Mouse (Mus musculus) retina, adult 2 months (tissue): ENCODE data around the gene Manba.
"Not testable (repeated sequence)": the region's sequence is repeated elsewhere in the genome, so short reads cannot be mapped to it uniquely, and the experiment has no call there.

Source experiments
- DNase-seq: peaks from one replicate; pipeline ENCODE4 v3.0.0-alpha.2; 2012; ENCODE audit warnings: low read depth, low spot score

Manba gene

GRCm38 (mm10) chr3:135485128-135485899 is at the start of gene Manba:
Gene Manba, plus strand, starts transcription at chr3:135485611.
- DNase-seq: peak; percentile 20

GRCm38 (mm10) chr3:135436901-135437616 is 48.4 kb upstream of the Manba start:
- DNase-seq: no peak

GRCm38 (mm10) chr3:135437758-135438495 is 47.5 kb upstream of the Manba start, which contains the start of gene Ube2d3:
Gene Ube2d3, plus strand, starts transcription at chr3:135438149.
- peak; percentile 98 for DNase-seq

DNA sequence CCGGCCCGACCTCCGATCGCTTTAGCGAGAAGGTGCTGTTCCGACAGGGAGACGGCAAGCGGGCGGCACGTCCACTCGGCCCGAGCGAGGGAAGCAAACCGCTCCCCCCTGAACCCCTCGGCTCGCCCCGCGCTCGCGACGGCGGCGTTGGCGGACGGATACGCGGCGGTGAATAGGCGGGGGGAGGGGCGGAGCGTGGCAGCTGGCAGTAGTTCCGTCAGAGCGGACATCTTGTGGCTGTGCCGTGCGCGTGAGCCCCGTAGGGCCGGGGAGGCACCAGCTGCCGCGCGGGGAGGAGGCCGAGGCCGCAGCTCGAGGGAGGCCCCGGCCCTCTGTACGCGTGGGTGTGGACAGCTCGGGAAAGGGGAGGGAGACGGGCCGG is 46.9 kb upstream of the Manba start:
- peak; percentile 85 for DNase-seq

DNA sequence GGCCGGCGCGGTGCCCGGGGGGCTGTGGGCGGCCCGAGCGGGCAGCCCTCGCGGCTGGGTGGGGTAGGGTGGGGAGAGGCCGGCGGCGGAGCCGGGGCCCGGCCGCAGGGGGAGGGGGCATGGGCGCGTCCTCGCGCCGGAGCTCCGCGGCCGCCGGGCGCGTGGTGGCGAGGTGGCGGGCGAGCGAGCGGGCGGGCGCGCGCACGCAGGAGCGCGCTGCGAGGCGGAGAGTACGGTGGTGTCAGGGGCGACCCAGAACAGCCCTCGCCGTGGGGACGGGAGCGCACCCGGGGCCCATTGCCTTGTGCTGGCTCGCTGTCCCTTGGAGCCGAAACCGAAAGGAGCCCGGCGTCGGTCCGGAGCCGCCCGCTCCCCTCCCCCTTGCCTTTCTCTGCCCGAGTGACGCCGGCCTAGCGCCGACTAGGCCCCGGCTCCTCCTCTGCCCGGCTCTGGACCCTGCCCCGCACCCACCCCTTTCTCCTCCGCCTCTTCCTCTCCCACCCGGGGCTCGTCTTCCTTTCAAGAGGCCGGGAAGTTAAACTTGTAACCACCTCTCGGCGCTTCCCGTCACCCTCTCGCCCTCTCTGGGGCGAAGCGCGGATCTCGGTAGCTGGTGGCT is 46.4 kb upstream of the Manba start:
- DNase-seq: peak; percentile 29

DNA sequence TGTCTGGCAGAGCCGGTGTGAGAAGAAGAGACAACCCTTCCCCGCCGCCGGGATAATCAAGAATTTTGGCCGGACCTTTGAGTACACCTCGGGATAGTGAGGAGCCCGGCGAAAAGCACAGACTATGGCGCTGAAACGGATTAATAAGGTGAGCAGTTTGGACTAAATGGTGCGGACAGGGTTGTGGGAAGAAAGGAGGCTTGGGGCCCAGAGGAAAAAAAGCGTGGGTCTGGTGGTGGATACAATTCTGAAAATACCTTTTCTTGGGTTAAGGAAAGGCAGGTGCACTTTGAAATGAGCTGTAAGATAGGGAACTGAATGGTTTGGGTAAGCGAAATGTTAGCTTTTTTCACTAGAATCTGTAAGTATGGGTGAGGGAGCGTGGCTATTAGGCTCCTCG is 45.8 kb upstream of the Manba start:
- no peak for DNase-seq

DNA sequence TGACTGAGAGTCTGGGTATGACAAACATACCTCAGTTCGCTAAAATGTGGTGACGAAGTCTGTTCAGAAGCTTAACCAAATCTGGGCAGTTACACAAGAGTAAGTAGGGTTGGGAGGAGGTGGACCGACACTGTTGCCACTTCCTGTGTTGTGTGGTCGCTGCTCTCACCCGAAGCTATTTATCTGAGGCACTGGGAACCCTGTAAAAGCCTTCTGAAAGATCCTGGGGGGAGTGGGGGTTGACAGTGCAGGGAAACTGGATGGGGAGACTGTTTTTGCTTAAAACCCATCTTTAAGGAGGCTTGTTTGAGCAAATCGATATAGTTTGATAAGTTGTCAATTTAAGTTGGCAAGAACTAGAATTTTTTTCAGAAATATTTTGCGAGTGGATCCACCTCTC is 45.2 kb upstream of the Manba start:
- no peak for DNase-seq

GRCm38 (mm10) chr3:135440621-135441020 is 44.8 kb upstream of the Manba start:
- DNase-seq: no peak

- no peak for DNase-seq
Measured at GRCm38 (mm10) chr3:135444930-135445329, 40.5 kb upstream of the Manba start.

DNA sequence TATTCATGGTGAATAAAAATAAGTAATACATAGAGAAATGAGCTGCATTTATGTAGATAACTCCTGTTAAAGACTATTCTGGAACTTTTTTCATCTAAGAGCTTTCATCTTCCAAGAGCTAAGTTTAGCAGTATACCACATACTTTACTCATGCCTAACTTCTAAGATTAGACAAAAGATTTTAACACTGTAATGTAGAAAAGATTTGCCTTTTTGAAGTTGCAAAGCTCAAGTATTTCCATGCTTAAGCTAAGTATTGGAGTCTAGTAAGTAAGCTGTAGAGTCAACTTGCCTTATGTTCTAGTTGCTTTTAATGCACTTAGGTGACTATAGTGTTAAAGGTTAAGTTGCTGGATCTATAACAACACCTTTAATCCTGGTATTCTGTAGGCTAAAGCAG is 26.4 kb upstream of the Manba start:
- no peak for DNase-seq

GRCm38 (mm10) chr3:135468402-135468801 is 17.0 kb upstream of the Manba start:
- DNase-seq: no peak

GRCm38 (mm10) chr3:135469146-135469545 is 16.3 kb upstream of the Manba start:
- DNase-seq: no peak

DNA sequence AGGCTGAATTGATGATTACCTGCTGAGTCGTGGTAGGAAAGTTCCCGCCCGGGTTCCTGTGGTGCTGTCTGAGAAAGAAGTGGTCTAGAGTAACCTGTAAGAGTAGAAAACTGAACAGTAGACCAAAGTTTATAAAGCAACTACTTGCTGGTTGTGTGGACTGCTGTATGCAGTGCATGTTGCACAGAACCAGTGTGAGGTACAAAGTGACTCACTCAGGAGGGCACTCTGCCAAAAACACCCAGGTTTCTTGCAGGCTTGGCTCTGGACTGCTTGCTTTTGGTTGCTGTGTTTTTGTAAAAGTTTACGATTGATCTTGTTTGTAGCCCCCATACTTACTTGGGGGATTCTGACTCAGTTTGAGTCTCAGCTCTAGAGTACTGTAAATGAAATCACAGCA is 15.4 kb upstream of the Manba start:
- no peak for DNase-seq

DNA sequence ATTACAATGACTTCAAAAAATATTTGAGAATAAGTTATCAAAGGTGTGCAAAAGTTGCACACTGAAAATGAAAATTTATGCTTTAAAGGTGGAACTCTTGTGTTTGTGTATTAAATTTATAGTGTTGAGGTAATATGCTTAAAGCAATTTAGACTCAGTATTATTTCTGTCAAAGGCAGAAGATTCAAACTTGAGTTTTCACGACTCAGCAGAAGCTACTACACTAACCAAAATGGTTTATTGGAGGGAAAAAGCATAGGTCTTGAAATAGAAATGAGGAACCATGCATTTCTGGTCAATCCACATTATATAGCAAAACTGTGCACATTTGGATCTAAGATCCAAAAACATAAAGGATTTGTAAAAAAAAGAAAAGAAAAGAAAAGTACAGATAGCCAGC is 14.6 kb upstream of the Manba start:
- no peak for DNase-seq

DNA sequence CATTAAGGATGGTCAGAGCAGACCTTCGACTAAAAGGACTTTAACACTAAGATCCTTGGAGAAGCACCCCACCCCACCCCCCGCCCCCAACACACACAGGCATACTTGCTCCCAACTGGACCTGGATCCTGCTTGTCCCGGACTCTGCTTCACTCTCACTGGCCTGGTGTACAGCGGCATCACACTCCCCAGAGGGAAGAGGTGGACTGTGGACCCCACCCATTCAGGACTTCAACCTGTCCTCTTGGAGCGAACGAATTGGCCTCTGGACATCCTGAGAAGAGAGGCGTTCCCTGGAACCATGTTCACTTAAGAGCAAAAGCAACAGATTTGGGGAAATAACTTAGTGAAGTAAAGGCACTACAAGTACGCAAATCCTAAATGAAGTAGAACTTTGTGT is 10.4 kb upstream of the Manba start:
- DNase-seq: no peak

GRCm38 (mm10) chr3:135476286-135476685 is 9.1 kb upstream of the Manba start:
- no peak for DNase-seq

- no peak for DNase-seq
Measured at GRCm38 (mm10) chr3:135476977-135477376, 8.4 kb upstream of the Manba start.

- not testable (repeated sequence) for DNase-seq
Measured at GRCm38 (mm10) chr3:135479090-135479489, 6.3 kb upstream of the Manba start.

- DNase-seq: no peak
Measured at GRCm38 (mm10) chr3:135480767-135481166, 4.6 kb upstream of the Manba start.

DNA sequence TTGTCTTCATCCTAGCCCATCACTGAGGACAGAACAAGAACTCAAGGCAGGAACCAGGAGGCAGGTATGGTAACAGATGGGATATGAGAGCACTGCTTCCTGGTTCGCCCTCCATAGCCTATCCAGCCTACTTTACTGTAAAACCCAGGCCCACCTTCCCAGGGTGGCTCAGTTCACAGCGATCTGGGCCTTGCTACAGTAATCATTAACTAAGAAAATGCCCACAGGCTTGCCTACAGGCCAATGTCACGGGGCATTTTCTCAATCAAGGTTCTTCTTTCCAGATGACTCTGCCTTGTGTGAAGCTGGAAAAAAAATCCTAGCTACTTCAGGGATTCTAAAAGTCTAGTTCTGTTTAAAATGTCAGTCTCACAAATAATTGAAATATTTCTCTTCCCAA is 3.8 kb upstream of the Manba start:
- no peak for DNase-seq

- not testable (repeated sequence) for DNase-seq
Measured at GRCm38 (mm10) chr3:135484650-135485049, 761 bp upstream of the Manba start.

DNA sequence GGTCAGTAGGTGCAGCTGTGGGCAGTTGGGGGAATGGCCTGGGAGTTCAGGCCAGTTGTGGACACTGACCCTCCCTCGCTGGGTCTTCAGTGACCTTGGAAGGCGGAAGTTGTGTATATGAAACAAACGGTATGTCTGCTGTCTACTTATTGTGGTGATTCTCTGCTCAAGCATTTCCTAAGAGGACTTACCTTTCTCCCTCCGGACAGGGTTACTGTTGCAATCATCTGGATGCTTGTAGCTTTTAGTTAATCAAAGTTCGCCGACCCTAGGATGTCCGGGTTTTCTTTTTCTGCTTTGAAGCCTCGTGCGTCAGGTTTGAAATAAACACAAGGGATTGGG is 460 bp downstream of the Manba start:
- DNase-seq: no peak
